Mouse (Mus musculus): ENCODE data around the gene Cradd.

Cradd gene

DNA sequence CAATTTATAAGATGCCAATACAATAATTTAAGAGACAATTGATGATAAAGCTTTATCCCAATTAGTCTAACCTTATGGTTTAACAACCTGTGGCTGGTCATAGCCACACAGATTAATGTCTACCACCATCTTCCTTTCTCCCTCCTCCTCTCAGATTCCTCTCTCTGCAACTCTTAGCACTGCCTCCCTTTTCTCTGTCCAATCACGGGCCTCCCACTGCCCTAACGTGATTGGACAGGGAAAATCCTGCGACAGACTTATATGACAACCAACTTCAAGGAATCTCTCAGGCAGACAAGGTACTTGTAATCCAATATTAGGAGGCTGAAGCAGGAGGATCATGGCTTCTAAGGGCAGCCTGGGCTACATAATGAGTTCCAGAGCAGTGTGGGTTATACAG lies 8.7 kb upstream of the Cradd start:
- DNase-seq (ENCODE audit: low spot score in 2 of 2), result no peak

GRCm38 (mm10) chr10:95330375-95331363 lies 6.7 kb upstream of the Cradd start:
- DNase-seq (ENCODE audit: low spot score in 2 of 2), result no peak

- DNase-seq (ENCODE audit: low spot score in 2 of 2), result no peak
Observed at GRCm38 (mm10) chr10:95329884-95330283, 6.0 kb upstream of the Cradd start.

DNA sequence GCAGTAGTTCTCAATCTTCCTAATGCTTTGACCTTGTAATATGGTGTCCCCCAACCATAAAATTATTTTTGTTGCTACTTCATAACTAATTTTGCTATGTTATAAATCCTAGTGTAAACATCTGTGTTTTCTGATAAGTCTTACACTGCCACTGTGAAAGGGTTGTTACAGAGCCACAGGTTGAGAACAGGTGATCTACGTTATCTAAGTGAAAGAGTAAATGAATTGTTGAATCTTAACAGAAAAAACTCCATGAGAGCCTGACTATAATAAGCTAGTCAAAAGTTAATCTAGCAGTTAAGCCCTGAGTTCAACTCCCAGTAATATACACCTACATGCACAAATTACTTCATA lies 322 bp upstream of the Cradd start:
- DNase-seq (ENCODE audit: low spot score in 2 of 2), result no peak

GRCm38 (mm10) chr10:95322076-95323070 lies 1.6 kb downstream of the Cradd start:
- DNase-seq (ENCODE audit: low spot score in 2 of 2), result peak in 1 of 2 experiments; percentile 24

DNA sequence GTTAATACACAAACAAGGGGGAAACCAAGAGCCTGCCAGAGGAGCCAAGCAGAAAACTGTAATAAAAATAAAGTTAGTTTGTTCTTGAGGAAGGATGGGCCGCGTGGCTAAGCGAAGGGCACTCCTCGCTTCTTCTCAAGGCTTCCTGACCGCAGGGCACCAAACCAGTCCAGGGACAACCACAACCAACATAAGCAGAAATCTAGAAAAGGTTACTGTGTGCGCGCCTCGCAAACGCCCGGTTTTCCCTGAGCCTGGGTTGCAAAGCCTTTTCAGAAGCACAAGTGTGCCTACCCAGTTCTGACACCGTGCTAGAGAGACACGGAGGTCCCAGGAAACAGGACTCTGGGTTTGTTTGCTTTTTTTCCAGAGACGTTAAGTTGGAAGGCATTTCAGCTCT lies 4.9 kb downstream of the Cradd start:
- DNase-seq (ENCODE audit: low spot score in 2 of 2), result no peak

DNA sequence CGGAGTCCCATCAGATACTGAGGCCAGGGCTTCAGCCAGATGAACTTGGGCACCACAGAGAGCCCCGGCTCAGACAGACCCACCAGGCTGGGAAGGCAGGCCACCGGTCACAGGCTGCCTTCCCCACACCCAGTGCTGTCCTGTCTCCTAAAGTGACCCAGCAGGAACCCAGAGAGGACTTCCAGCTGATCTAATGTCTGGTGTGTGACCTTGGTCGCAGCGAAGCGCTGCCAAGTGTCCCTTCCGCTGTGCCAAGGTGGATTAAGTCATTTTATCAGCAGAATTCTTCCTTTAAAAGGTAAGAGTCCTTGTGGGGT lies 5.6 kb downstream of the Cradd start:
- DNase-seq (ENCODE audit: low spot score in 2 of 2), result no peak

GRCm38 (mm10) chr10:95317581-95318391 lies 6.1 kb downstream of the Cradd start:
- no peak for DNase-seq (ENCODE audit: low spot score in 2 of 2)

DNA sequence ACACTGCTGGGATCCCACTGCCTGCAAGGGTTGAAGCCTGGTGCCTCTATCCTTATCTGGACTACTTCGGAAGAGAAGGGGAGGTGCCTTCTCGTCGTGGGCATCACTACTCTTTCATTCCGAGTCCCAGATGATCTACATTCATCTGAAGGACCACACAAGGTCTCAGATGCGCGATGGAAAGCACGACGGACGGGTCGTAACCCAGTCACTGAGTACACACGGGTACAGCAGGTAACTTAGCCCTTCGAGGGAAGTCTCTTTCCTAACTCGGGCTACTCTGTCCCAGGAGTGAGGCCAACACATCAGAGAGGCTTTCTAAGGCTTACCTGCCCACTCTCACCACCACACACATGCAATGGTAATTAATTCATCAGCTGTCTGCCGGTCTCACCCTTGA lies 6.8 kb downstream of the Cradd start:
- no peak for DNase-seq (ENCODE audit: low spot score in 2 of 2)

- DNase-seq (ENCODE audit: low spot score in 2 of 2), result no peak
Observed at GRCm38 (mm10) chr10:95316675-95317074, 7.3 kb downstream of the Cradd start.

GRCm38 (mm10) chr10:95315801-95316474 lies 8.0 kb downstream of the Cradd start:
- no peak for DNase-seq (ENCODE audit: low spot score in 2 of 2)

DNA sequence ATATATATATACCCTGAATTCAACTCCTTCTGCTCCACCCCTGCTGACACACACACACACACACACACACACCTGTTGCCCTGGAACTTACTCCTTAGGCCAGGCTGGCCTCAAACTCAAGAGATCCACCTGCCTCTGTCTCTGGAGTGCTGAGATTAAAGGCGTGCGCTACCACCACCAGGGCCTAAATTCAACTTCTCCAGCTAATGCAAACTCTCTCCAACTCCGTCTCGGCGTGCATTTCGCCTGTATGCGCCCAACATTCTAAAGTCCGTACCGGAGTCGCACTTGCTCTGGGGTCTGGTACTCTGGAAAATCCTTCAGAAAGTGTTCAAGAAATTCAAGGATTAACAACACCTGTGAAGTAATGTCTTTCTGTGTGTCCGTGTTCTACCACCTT lies 8.6 kb downstream of the Cradd start:
- DNase-seq (ENCODE audit: low spot score in 2 of 2), result no peak

GRCm38 (mm10) chr10:95314019-95314418 lies 9.9 kb downstream of the Cradd start:
- no peak for DNase-seq (ENCODE audit: low spot score in 2 of 2)

DNA sequence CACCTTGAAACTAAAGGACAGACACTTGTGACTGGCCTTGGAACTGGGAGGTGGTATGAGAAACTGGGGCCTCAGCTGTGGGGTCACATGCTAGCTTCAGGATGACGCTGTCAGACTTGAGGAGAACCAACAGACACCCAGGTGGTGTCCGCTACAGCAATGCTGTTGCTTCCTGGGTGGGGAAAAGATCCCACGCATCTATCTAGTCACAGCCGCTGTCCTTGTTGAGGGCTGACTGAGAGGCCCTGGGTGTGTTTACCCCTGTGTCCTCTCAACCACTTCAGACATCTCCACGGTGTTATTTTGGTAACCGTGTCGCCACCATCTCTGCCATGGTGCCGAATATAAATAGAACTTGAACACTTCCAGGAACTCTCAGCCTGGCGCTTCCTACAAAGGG lies 10.4 kb downstream of the Cradd start:
- no peak for DNase-seq (ENCODE audit: low spot score in 2 of 2)

GRCm38 (mm10) chr10:95310688-95311441 lies 13.1 kb downstream of the Cradd start:
- DNase-seq (ENCODE audit: low spot score in 2 of 2), result no peak

GRCm38 (mm10) chr10:95309412-95310322 lies 14.3 kb downstream of the Cradd start:
- no peak for DNase-seq (ENCODE audit: low spot score in 2 of 2)

- no peak for DNase-seq (ENCODE audit: low spot score in 2 of 2)
Observed at GRCm38 (mm10) chr10:95308991-95309390, 14.9 kb downstream of the Cradd start.

DNA sequence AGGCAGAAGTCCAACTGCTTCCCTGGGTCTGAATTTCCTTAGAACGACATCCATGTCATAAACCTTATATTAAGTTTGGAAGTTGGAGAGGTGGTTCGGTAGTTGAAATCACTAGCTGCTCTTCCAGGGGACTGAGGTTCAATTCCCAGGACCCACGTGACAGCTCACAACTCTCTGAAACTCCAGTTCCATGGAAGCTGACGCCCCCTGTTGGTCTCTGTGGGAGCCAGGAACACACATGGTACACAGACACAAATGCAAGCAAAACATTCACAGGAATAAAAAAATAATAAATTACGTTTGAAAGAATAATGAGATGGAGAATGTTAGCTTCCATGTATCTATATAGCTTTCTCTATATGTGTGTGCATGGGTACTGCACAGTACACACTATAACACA lies 16.0 kb downstream of the Cradd start:
- DNase-seq (ENCODE audit: low spot score in 2 of 2), result no peak

GRCm38 (mm10) chr10:95306824-95307552 lies 16.9 kb downstream of the Cradd start:
- DNase-seq (ENCODE audit: low spot score in 2 of 2), result no peak
